Mouse (Mus musculus) forebrain, embryonic 13.5 days (tissue): ENCODE data around the gene Psmg1. TPM values are rescaled to one million over a fixed set of nuclear protein-coding genes. Genes with fewer than 3 reads are reported as not detected.

Experiments
- microRNA-seq: library from miRNA; unstranded; fragments of <30 nt; microRNA quantifications from one replicate; pipeline ENCODE4, GENCODE M21; 2016
- polyA plus RNA-seq: library from polyadenylated mRNA; unstranded; fragments of >200 nt; fragmentation: Nextera tagmentation; extraction: Ambion mirVana; gene quantifications from 2 replicates; pipeline ENCODE4 v1.2.1, GENCODE M21; 2015

Gene Psmg1
- polyA plus RNA-seq, 1 experiment from 2014 or later, result 63.5 TPM

Small RNA genes within 50 kb of the gene (microRNA-seq; reads per million reads assigned to microRNA genes)
- not detected for gene Gm27833

Other genes starting within 250 kb of the Psmg1 start
- 206 and 236 TPM in 2 replicates for gene Brwd1, start 91.6 kb upstream of the Psmg1 start, polyA plus RNA-seq
- gene Hmgn1, start 136.8 kb upstream of the Psmg1 start, polyA plus RNA-seq, result 656 and 774 TPM in 2 replicates
- gene Wrb, start 154.4 kb upstream of the Psmg1 start, polyA plus RNA-seq, result 131 and 147 TPM in 2 replicates
- gene Lca5l, start 201.3 kb upstream of the Psmg1 start, polyA plus RNA-seq, result 1.1 and 1.3 TPM in 2 replicates
- gene Sh3bgr, start 209.5 kb upstream of the Psmg1 start, polyA plus RNA-seq, result 0.86 and 1.3 TPM in 2 replicates
- 0.40 and 0.71 TPM in 2 replicates for gene B3galt5, start 244.8 kb upstream of the Psmg1 start, polyA plus RNA-seq